Mouse (Mus musculus): ENCODE data around the gene Gm973.
A peak's percentile ranks its signal among the peaks of the same experiment; 100 is the strongest.

Gene Gm973

GRCm38 (mm10) chr1:59574262-59575187, 58.5 kb downstream of the Gm973 start:
- Histone ChIP-seq H3K9me3 (ENCODE audit: low read length) (no peaks in the 10 kb centered on the region), H3K4me1 (replicated peaks; ENCODE audit: low read depth, low read length) (peaks cover 25% of the 10 kb centered on the region), H3K4me3 (replicated peaks; ENCODE audit: low read length) (peak overlapping the region; percentile 32; the same call in 1 of the 2 replicates), H3K27me3 (ENCODE audit: insufficient read depth, low read length) (peaks cover 16% of the 10 kb centered on the region), H3K36me3 (ENCODE audit: insufficient read depth, low read length) (no peaks in the 10 kb centered on the region)
- no peak for TF ChIP-seq POU5F1 (IDR thresholded peaks at IDR 0.05; ENCODE audit: borderline replicate concordance, low read length)
- TF ChIP-seq NANOG (IDR thresholded peaks at IDR 0.05; ENCODE audit: borderline replicate concordance, low read length), result no peak
- no peak for TF ChIP-seq CTCF (conservative IDR thresholded peaks at IDR 0.05; ENCODE audit: low read length)

GRCm38 (mm10) chr1:59578770-59579169, 62.7 kb downstream of the Gm973 start:
- H3K9me3 ChIP-seq (ENCODE audit: low read length), result no peaks in the 10 kb centered on the region
- TF ChIP-seq NANOG (IDR thresholded peaks at IDR 0.05; ENCODE audit: borderline replicate concordance, low read length) (no peak), CTCF (conservative IDR thresholded peaks at IDR 0.05; ENCODE audit: low read length) (no peak), POU5F1 (IDR thresholded peaks at IDR 0.05; ENCODE audit: borderline replicate concordance, low read length) (no peak)
- no peaks in the 10 kb centered on the region for H3K36me3 ChIP-seq (ENCODE audit: insufficient read depth, low read length)
- peaks cover 24% of the 10 kb centered on the region for H3K27me3 ChIP-seq (ENCODE audit: insufficient read depth, low read length)
- peaks cover 40% of the 10 kb centered on the region for H3K4me1 ChIP-seq (replicated peaks; ENCODE audit: low read depth, low read length)
- no peak overlapping the region for H3K4me3 ChIP-seq (replicated peaks; ENCODE audit: low read length)

- Histone ChIP-seq H3K36me3 (ENCODE audit: insufficient read depth, low read length) (no peaks in the 10 kb centered on the region), H3K9me3 (ENCODE audit: low read length) (no peaks in the 10 kb centered on the region), H3K27me3 (ENCODE audit: insufficient read depth, low read length) (peaks cover 24% of the 10 kb centered on the region), H3K4me1 (replicated peaks; ENCODE audit: low read depth, low read length) (peaks cover 40% of the 10 kb centered on the region), H3K4me3 (replicated peaks; ENCODE audit: low read length) (no peak overlapping the region)
- TF ChIP-seq NANOG (IDR thresholded peaks at IDR 0.05; ENCODE audit: borderline replicate concordance, low read length) (no peak), CTCF (conservative IDR thresholded peaks at IDR 0.05; ENCODE audit: low read length) (no peak), POU5F1 (IDR thresholded peaks at IDR 0.05; ENCODE audit: borderline replicate concordance, low read length) (no peak)
Measured at GRCm38 (mm10) chr1:59579327-59579726, 63.3 kb downstream of the Gm973 start.

- TF ChIP-seq NANOG (IDR thresholded peaks at IDR 0.05; ENCODE audit: borderline replicate concordance, low read length) (no peak), POU5F1 (IDR thresholded peaks at IDR 0.05; ENCODE audit: borderline replicate concordance, low read length) (no peak)
- H3K36me3 ChIP-seq (ENCODE audit: insufficient read depth, low read length), result no peaks in the 10 kb centered on the region
- H3K27me3 ChIP-seq (ENCODE audit: insufficient read depth, low read length), result peaks cover 21% of the 10 kb centered on the region
Measured at GRCm38 (mm10) chr1:59580131-59580751, 64.2 kb downstream of the Gm973 start.

GRCm38 (mm10) chr1:59580880-59581279, 64.8 kb downstream of the Gm973 start:
- H3K27me3 ChIP-seq (ENCODE audit: insufficient read depth, low read length), result peaks cover 18% of the 10 kb centered on the region
- no peak for TF ChIP-seq NANOG (IDR thresholded peaks at IDR 0.05; ENCODE audit: borderline replicate concordance, low read length)
- no peak for TF ChIP-seq CTCF (conservative IDR thresholded peaks at IDR 0.05; ENCODE audit: low read length)
- no peak for TF ChIP-seq POU5F1 (IDR thresholded peaks at IDR 0.05; ENCODE audit: borderline replicate concordance, low read length)
- H3K4me1 ChIP-seq (replicated peaks; ENCODE audit: low read depth, low read length), result peaks cover 41% of the 10 kb centered on the region
- no peak overlapping the region for H3K4me3 ChIP-seq (replicated peaks; ENCODE audit: low read length)
- no peaks in the 10 kb centered on the region for H3K9me3 ChIP-seq (ENCODE audit: low read length)
- no peaks in the 10 kb centered on the region for H3K36me3 ChIP-seq (ENCODE audit: insufficient read depth, low read length)

More at GRCm38 (mm10) chr1:59580131-59580751, 64.2 kb downstream of the Gm973 start:
- Histone ChIP-seq H3K4me3 (replicated peaks; ENCODE audit: low read length) (no peak overlapping the region), H3K4me1 (replicated peaks; ENCODE audit: low read depth, low read length) (peaks cover 38% of the 10 kb centered on the region), H3K9me3 (ENCODE audit: low read length) (no peaks in the 10 kb centered on the region)

- peak overlapping the region; percentile 27 for H3K4me3 ChIP-seq (replicated peaks; ENCODE audit: low read length)
- H3K9me3 ChIP-seq (ENCODE audit: low read length), result no peaks in the 10 kb centered on the region
- H3K4me1 ChIP-seq (replicated peaks; ENCODE audit: low read depth, low read length), result peaks cover 36% of the 10 kb centered on the region
- H3K36me3 ChIP-seq (ENCODE audit: insufficient read depth, low read length), result no peaks in the 10 kb centered on the region
- H3K27me3 ChIP-seq (ENCODE audit: insufficient read depth, low read length), result peaks cover 10% of the 10 kb centered on the region
- peak; percentile 63 for TF ChIP-seq CTCF (conservative IDR thresholded peaks at IDR 0.05; ENCODE audit: low read length)
- TF ChIP-seq NANOG (IDR thresholded peaks at IDR 0.05; ENCODE audit: borderline replicate concordance, low read length), result peak; percentile 46; the same call in 1 of the 2 replicates
- TF ChIP-seq POU5F1 (IDR thresholded peaks at IDR 0.05; ENCODE audit: borderline replicate concordance, low read length), result peak; percentile 41; the same call in 1 of the 2 replicates
Measured at GRCm38 (mm10) chr1:59584656-59585410, 68.8 kb downstream of the Gm973 start.

GRCm38 (mm10) chr1:59589271-59589670, 73.2 kb downstream of the Gm973 start:
- Histone ChIP-seq H3K4me1 (replicated peaks; ENCODE audit: low read depth, low read length) (peaks cover 32% of the 10 kb centered on the region), H3K4me3 (replicated peaks; ENCODE audit: low read length) (no peak overlapping the region), H3K27me3 (ENCODE audit: insufficient read depth, low read length) (peaks cover 31% of the 10 kb centered on the region), H3K36me3 (ENCODE audit: insufficient read depth, low read length) (no peaks in the 10 kb centered on the region), H3K9me3 (ENCODE audit: low read length) (no peaks in the 10 kb centered on the region)
- TF ChIP-seq POU5F1 (IDR thresholded peaks at IDR 0.05; ENCODE audit: borderline replicate concordance, low read length), result no peak
- TF ChIP-seq CTCF (conservative IDR thresholded peaks at IDR 0.05; ENCODE audit: low read length), result no peak
- no peak for TF ChIP-seq NANOG (IDR thresholded peaks at IDR 0.05; ENCODE audit: borderline replicate concordance, low read length)

GRCm38 (mm10) chr1:59592359-59592758, 76.3 kb downstream of the Gm973 start:
- Histone ChIP-seq H3K27me3 (ENCODE audit: insufficient read depth, low read length) (peaks cover 55% of the 10 kb centered on the region), H3K36me3 (ENCODE audit: insufficient read depth, low read length) (no peaks in the 10 kb centered on the region), H3K9me3 (ENCODE audit: low read length) (no peaks in the 10 kb centered on the region), H3K4me1 (replicated peaks; ENCODE audit: low read depth, low read length) (peaks cover 17% of the 10 kb centered on the region), H3K4me3 (replicated peaks; ENCODE audit: low read length) (peak overlapping the region; percentile 24)
- no peak for TF ChIP-seq CTCF (conservative IDR thresholded peaks at IDR 0.05; ENCODE audit: low read length)
- no peak for TF ChIP-seq NANOG (IDR thresholded peaks at IDR 0.05; ENCODE audit: borderline replicate concordance, low read length)
- TF ChIP-seq POU5F1 (IDR thresholded peaks at IDR 0.05; ENCODE audit: borderline replicate concordance, low read length), result no peak
